Mouse (Mus musculus) thymus, adult 2 months (tissue): Measurements from ENCODE around the gene Trmt5. TPM values are rescaled to one million over a fixed set of nuclear protein-coding genes. Genes with fewer than 3 reads are reported as not detected.

Experiments
- DNase-seq: peaks from one replicate; pipeline ENCODE4 v3.0.0; 2021
- H3K27ac ChIP-seq: fragments of 200-500 bp; 2 replicates; pipeline ENCODE4 v1.5.1; 2012; ENCODE audit warnings: low read length, control low read depth; ENCODE audit not compliant: control insufficient read depth, insufficient read depth
- H3K27me3 ChIP-seq: fragments of 200-500 bp; 2 replicates; pipeline ENCODE4 v1.6.1; 2012; ENCODE audit warnings: mild to moderate bottlenecking, low read length, moderate library complexity, mixed read lengths; ENCODE audit not compliant: control insufficient read depth, insufficient read depth
- H3K36me3 ChIP-seq: fragments of 200-500 bp; 2 replicates; pipeline ENCODE4 v1.6.1; 2012; ENCODE audit warnings: mild to moderate bottlenecking, low read length, moderate library complexity; ENCODE audit not compliant: control insufficient read depth, insufficient read depth
- H3K4me1 ChIP-seq: fragments of 200-500 bp; replicated peaks from 2 replicates; pipeline ENCODE4 v1.6.1; 2012; ENCODE audit warnings: low read length; ENCODE audit not compliant: control insufficient read depth, insufficient read depth
- H3K4me3 ChIP-seq: fragments of 200-500 bp; 2 replicates; pipeline ENCODE4 v1.5.1; 2012; ENCODE audit warnings: mild to moderate bottlenecking, low read length, control low read depth, moderate library complexity; ENCODE audit not compliant: control insufficient read depth, insufficient read depth
- CTCF ChIP-seq: fragments of 200-500 bp; IDR thresholded peaks from 2 replicates; pipeline ENCODE4 v1.5.1; 2012; ENCODE audit warnings: mild to moderate bottlenecking, control low read depth, low read length, moderate library complexity, borderline replicate concordance; ENCODE audit not compliant: control insufficient read depth, poor library complexity, insufficient read depth; ENCODE audit errors: extremely low read depth
- POLR2A ChIP-seq: fragments of 200-500 bp; IDR thresholded peaks from 2 replicates; pipeline ENCODE4 v1.6.1; 2012; ENCODE audit warnings: mild to moderate bottlenecking, low read length, control low read depth, moderate library complexity; ENCODE audit not compliant: control insufficient read depth, poor library complexity, insufficient read depth; ENCODE audit errors: extremely low read depth
- WGBS: fragments of 180-500 bp; shearing (Covaris S2); methylation state at CpG from one replicate; pipeline ENCODE4 v1.1.7; 2018; 5-methylcytosine and 5-hydroxymethylcytosine counted together
- polyA plus RNA-seq: library from polyadenylated mRNA; depleted of rRNA; stranded (reverse); fragments of >200 nt; gene quantifications from 2 replicates; pipeline ENCODE4 v1.2.3, GENCODE M21; 2012

Trmt5 gene
- polyA plus RNA-seq, 1 experiment: 6.5 TPM

DNA sequence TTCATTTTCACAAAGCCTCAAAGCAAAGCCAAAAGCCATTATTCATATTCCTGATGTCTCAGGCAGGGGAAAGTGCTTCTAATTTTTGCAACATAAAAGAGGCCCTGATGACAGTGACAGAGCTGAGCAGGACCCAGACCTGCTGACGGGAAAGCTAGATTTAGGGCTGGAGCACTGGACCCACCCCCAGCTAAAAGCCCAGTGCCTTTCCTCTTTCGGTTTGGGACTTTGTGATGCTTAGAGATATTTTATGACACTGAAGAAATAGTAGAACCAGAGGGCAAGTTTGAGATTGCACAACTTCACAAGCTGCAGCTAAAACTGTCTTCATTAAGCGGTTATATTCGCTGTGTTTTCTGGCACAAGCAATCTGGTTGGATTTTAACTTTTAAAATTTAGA lies 18.1 kb upstream of the Trmt5 start:
- 97% methylated on average over 4 of the region's 4 CpGs for WGBS
- H3K4me3 ChIP-seq: no peak overlapping the region
- H3K27ac ChIP-seq: no peak overlapping the region
- TF ChIP-seq POLR2A: no peak
- TF ChIP-seq CTCF: no peak
- DNase-seq: no peak
- H3K4me1 ChIP-seq: no peaks in the 10 kb centered on the region
- H3K27me3 ChIP-seq: no peaks in the 10 kb centered on the region
- H3K36me3 ChIP-seq: no peaks in the 10 kb centered on the region

DNA sequence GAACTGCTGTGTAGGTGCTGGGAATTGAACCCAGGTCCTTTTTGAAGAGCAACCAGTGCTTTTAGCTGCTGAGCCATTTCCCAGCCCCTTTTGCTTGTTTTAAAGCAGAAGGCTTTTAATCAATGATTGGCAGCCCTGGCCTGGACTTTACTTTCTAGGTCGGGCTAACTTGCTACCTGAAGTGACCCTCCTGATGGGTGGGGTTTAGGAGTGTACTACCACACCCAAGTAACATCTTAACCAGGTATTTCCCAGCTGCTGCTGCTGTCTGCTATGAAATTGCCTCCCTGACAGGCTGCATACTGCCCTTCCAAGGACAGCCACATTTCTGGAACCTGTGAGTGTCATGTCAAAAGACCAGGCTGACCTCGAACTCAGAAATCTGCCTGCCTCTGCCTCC lies 14.0 kb upstream of the Trmt5 start:
- Histone ChIP-seq H3K27me3 (no peaks in the 10 kb centered on the region), H3K27ac (no peak overlapping the region), H3K36me3 (no peaks in the 10 kb centered on the region), H3K4me1 (no peaks in the 10 kb centered on the region), H3K4me3 (no peak overlapping the region)
- WGBS: 95% methylated on average over 2 of the region's 2 CpGs
- TF ChIP-seq CTCF (no peak), POLR2A (no peak)
- no peak for DNase-seq

DNA sequence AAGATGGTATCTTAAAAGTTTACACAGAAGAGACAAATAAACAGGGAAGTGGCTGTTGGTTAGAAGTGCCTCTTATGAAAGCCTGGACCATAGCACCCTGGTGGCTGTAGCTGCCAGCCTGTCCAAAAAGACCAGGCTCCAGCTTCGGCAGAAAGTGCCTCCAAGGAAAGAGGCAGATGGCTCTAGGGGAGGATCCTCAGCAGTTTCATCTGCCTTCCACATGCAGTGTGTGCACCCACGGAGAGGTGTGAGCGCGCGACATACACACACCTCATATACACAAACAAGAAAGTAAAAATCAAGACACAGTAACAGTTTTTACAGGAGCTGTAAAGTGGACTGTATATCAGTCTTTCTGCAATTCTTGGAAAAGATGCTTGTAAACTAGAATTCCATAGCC lies 12.1 kb upstream of the Trmt5 start:
- Histone ChIP-seq H3K4me1 (no peaks in the 10 kb centered on the region), H3K27ac (no peak overlapping the region), H3K4me3 (no peak overlapping the region), H3K36me3 (no peaks in the 10 kb centered on the region), H3K27me3 (no peaks in the 10 kb centered on the region)
- WGBS: 96% methylated on average over 5 of the region's 5 CpGs
- TF ChIP-seq CTCF (no peak), POLR2A (no peak)
- DNase-seq: no peak

DNA sequence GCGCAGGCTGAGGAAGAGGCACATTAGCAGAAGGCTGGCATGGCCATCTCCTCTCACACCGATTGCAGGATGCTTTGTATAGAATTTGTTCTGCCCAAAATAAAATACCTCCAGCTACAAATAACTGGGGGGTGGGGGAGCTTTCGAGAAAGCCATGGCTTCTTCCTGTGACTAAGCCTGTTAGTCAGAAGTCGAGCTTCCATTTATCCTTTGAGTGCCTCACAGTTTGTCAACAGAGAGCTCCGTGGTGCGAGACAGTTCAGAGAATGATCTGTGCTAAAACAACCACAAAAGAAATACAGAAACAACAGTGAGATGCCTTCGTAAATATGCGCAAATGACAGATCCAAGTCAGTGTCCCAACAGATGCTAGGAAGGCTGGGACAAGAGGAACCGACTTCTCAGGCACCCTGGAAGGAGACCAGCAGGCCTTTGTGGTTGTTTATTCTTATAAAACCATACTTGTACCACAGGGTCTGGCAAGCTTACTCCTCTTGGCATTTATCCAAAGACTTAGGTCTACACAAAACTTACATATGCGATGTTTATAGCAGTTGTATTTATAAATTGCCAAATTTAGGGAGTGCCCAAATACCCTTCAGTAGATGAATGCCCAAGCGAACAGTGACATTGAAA lies 9.1 kb upstream of the Trmt5 start:
- TF ChIP-seq CTCF (no peak), POLR2A (no peak)
- no peaks in the 10 kb centered on the region for H3K4me1 ChIP-seq
- 93% methylated on average over 11 of the region's 11 CpGs for WGBS
- no peak for DNase-seq
- H3K27me3 ChIP-seq: no peaks in the 10 kb centered on the region
- H3K27ac ChIP-seq: no peak overlapping the region
- H3K4me3 ChIP-seq: no peak overlapping the region
- no peaks in the 10 kb centered on the region for H3K36me3 ChIP-seq

DNA sequence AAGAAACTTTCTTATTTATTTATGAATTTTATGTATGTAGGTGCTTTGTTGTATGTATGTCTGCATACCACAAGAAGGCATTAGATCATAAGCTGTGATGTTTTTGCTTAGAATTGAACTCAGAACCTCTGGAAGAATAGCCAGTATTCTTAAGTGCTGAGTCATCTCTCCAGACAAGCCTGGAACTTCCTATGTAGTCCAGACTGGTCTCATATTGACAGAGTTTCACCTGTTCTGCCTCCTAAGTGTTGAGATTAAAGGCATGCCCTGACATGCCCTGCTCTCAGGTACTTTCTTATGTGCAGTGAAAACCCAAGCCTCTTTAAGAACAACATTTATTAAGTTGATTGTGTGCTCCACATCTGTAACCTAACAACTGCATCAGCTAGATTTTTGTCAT lies 8.4 kb upstream of the Trmt5 start:
- no peaks in the 10 kb centered on the region for H3K4me1 ChIP-seq
- TF ChIP-seq CTCF (no peak), POLR2A (no peak)
- no peak overlapping the region for H3K4me3 ChIP-seq
- no peaks in the 10 kb centered on the region for H3K36me3 ChIP-seq
- H3K27me3 ChIP-seq: no peaks in the 10 kb centered on the region
- DNase-seq: no peak
- H3K27ac ChIP-seq: no peak overlapping the region

DNA sequence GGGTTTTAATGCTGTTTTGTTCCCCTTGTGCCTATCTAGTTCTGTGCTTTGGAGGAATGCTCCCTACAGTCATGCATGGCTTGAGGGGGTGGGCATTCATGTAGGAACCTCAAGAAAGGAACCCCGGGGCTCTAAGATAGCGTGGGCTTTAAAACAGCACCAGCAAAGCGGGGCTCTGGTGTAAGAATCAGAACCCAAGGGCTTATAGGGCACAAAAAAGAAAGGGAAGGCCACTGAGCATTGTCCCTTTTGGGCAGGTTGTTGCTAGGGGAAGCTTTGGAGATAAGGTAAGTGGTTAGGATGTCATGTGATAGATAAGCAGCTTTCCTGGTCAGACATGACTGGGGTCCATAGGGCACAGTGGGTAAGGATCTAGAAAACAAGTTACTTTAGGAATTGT lies 2.1 kb upstream of the Trmt5 start:
- Histone ChIP-seq H3K27ac (no peak overlapping the region), H3K4me1 (0 out of 2 replicates have a peak, but pooled peaks cover 3% of the 10 kb centered on the region), H3K36me3 (no peaks in the 10 kb centered on the region), H3K27me3 (no peaks in the 10 kb centered on the region), H3K4me3 (no peak overlapping the region)
- no peak for DNase-seq
- 96% methylated on average over 3 of the region's 3 CpGs for WGBS
- no peak for TF ChIP-seq CTCF
- TF ChIP-seq POLR2A: no peak

DNA sequence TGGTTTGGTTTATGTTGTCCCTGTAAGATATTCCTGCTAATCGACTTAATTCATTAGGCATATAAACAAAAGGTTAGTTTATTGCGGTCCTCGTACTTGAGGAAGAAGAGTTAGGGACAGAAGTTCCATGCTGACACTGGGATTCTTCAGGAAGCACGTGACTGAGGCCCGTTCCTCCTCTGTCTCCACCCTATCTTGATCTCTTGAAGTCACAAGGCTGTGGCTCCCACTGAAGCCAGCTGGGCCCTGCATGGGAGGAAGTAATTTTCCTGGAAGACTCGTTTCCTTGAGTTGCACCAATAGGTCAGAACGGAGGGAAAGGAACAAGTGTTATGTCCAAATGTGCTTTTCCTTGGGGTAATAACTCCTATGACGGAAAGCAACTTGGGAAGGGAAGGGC lies 1.1 kb upstream of the Trmt5 start:
- 0 out of 2 replicates have a peak, but pooled peaks cover 3% of the 10 kb centered on the region for H3K4me1 ChIP-seq
- no peak overlapping the region for H3K4me3 ChIP-seq
- TF ChIP-seq CTCF: no peak
- TF ChIP-seq POLR2A: no peak
- no peak for DNase-seq
- no peaks in the 10 kb centered on the region for H3K27me3 ChIP-seq
- H3K27ac ChIP-seq: no peak overlapping the region
- H3K36me3 ChIP-seq: no peaks in the 10 kb centered on the region
- 84% methylated on average over 8 of the region's 8 CpGs for WGBS
